Mouse (Mus musculus): ENCODE measurements at regions not wholly inside any gene's neighbourhood (a gene's known extent, or its start where the extent isn't known, plus 50 kb on each side); places are given as distances from the start of the nearest gene placed in this dataset.

- TF ChIP-seq MYB (IDR thresholded peaks at IDR 0.05; ENCODE audit: low read depth, low read length) (no peak), HCFC1 (IDR thresholded peaks at IDR 0.05; ENCODE audit: low read depth, low read length) (no peak)
Measured at GRCm38 (mm10) chr9:67664773-67665172, 94.5 kb upstream of the C2cd4b start (continued).

GRCm38 (mm10) chr9:67670261-67671020 lies 88.8 kb upstream of the C2cd4b start:
- H3K36me3 ChIP-seq (ENCODE audit: control insufficient read depth in 1 of 2, insufficient read depth in 2 of 2, low read length in 2 of 2) = no peaks in the 10 kb centered on the region
- TF ChIP-seq TAL1 (IDR thresholded peaks at IDR 0.05; ENCODE audit: low read length) (no peak), MAFK (IDR thresholded peaks at IDR 0.05; ENCODE audit: borderline replicate concordance, low read depth, low read length) (no peak), EP300 (IDR thresholded peaks at IDR 0.05; ENCODE audit: low read depth in 1 of 2, low read length in 2 of 2) (no peak), SMC3 (IDR thresholded peaks at IDR 0.05; ENCODE audit: low read depth, low read length) (no peak), ETS1 (IDR thresholded peaks at IDR 0.05; ENCODE audit: low read depth, low read length) (no peak), MYB (IDR thresholded peaks at IDR 0.05; ENCODE audit: low read depth, low read length) (no peak), GABPA (IDR thresholded peaks at IDR 0.05; ENCODE audit: low read depth, low read length) (no peak), CTCF (IDR thresholded peaks at IDR 0.05 in 2 of 3, conservative IDR thresholded peaks at IDR 0.05 in 1 of 3; ENCODE audit: control insufficient read depth in 1 of 3, insufficient read depth in 1 of 3, low read depth in 2 of 3, low read length in 3 of 3, poor library complexity in 1 of 3, severe bottlenecking in 1 of 3) (no peak), USF2 (IDR thresholded peaks at IDR 0.05; ENCODE audit: borderline replicate concordance in 1 of 2, insufficient read depth in 1 of 2, low read depth in 1 of 2, low read length in 2 of 2) (no peak), NELFE (IDR thresholded peaks at IDR 0.05; ENCODE audit: low read depth, low read length) (no peak), POLR2AphosphoS2 (IDR thresholded peaks at IDR 0.05; ENCODE audit: low read length) (no peak)
- no peak for DNase-seq (ENCODE audit: low read depth, low spot score)
- H3K9me3 ChIP-seq (replicated peaks; ENCODE audit: insufficient read depth, low read length) = no peaks in the 10 kb centered on the region
- no peaks in the 10 kb centered on the region for H3K27me3 ChIP-seq (ENCODE audit: control insufficient read depth in 1 of 2, insufficient read depth in 2 of 2, low read length in 2 of 2)
- H3K79me2 ChIP-seq (ENCODE audit: control insufficient read depth, insufficient read depth, low read length, poor library complexity) = no peaks in the 10 kb centered on the region
- H3K4me1 ChIP-seq (ENCODE audit: control insufficient read depth in 1 of 2, insufficient read depth in 2 of 2, low read length in 2 of 2) = no peaks in the 10 kb centered on the region
- H3K27ac ChIP-seq (ENCODE audit: control insufficient read depth, low read depth, low read length) = no peak overlapping the region
- H3K9ac ChIP-seq (ENCODE audit: control insufficient read depth, low read depth, low read length, poor library complexity, severe bottlenecking) = no peak overlapping the region
- no peak overlapping the region for H3K4me3 ChIP-seq (ENCODE audit: control insufficient read depth in 1 of 2, insufficient read depth in 1 of 2, low read depth in 2 of 2, low read length in 2 of 2)

- Histone ChIP-seq H3K79me2 (ENCODE audit: control insufficient read depth, insufficient read depth, low read length, poor library complexity) (no peaks in the 10 kb centered on the region), H3K9me3 (replicated peaks; ENCODE audit: insufficient read depth, low read length) (no peaks in the 10 kb centered on the region), H3K4me3 (ENCODE audit: control insufficient read depth in 1 of 2, insufficient read depth in 1 of 2, low read depth in 2 of 2, low read length in 2 of 2) (no peak overlapping the region), H3K27me3 (ENCODE audit: control insufficient read depth in 1 of 2, insufficient read depth in 2 of 2, low read length in 2 of 2) (no peaks in the 10 kb centered on the region), H3K36me3 (ENCODE audit: control insufficient read depth in 1 of 2, insufficient read depth in 2 of 2, low read length in 2 of 2) (no peaks in the 10 kb centered on the region), H3K9ac (ENCODE audit: control insufficient read depth, low read depth, low read length, poor library complexity, severe bottlenecking) (no peak overlapping the region), H3K4me1 (ENCODE audit: control insufficient read depth in 1 of 2, insufficient read depth in 2 of 2, low read length in 2 of 2) (no peaks in the 10 kb centered on the region), H3K27ac (ENCODE audit: control insufficient read depth, low read depth, low read length) (no peak overlapping the region)
- TF ChIP-seq TAL1 (IDR thresholded peaks at IDR 0.05; ENCODE audit: low read length) (no peak), TCF12 (IDR thresholded peaks at IDR 0.05; ENCODE audit: low read depth, low read length) (no peak), ETS1 (IDR thresholded peaks at IDR 0.05; ENCODE audit: low read depth, low read length) (no peak), HCFC1 (IDR thresholded peaks at IDR 0.05; ENCODE audit: low read depth, low read length) (no peak), ELF1 (IDR thresholded peaks at IDR 0.05; ENCODE audit: low read depth, low read length) (no peak)
- no peak for DNase-seq (ENCODE audit: low read depth, low spot score)
Measured at GRCm38 (mm10) chr9:67676906-67677305, 82.3 kb upstream of the C2cd4b start.

Data from MEL (cell line).